Mouse (Mus musculus) E14TG2a.4 (cell line): ENCODE data around the gene Olfr406.

Source experiments
- CTCF ChIP-seq: conservative IDR thresholded peaks from 2 replicates; pipeline ENCODE4 v1.5.1; 2014; ENCODE audit warnings: low read length
- NANOG ChIP-seq: IDR thresholded peaks from 2 replicates; pipeline ENCODE4 v1.6.1; 2014; ENCODE audit warnings: borderline replicate concordance, low read length, mixed read lengths
- POU5F1 ChIP-seq: IDR thresholded peaks from 2 replicates; pipeline ENCODE4 v1.6.1; 2014; ENCODE audit warnings: low read length, borderline replicate concordance

DNA sequence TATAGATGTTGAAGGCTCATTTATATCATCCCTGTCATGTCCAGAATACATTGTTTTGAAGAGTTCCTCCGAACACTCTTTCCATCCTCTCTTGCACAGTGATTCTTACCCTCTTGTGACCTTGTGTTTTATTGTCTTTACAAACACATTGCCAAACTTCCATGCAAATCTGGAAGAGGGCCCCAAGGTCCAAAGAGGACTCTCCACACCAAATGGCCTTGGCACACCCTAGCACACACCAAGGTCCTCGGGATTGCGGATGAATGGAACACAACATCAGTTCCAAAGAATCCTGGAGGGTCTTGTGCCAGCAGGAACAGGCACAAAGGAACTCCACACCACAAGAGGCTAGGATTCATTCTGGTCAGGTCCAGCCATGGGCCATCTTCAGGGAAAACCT lies 18.4 kb upstream of the Olfr406 start:
- TF ChIP-seq CTCF = no peak
- TF ChIP-seq NANOG = no peak
- no peak for TF ChIP-seq POU5F1
